Mouse (Mus musculus): ENCODE measurements around the gene Lnx2. TPM values are rescaled to one million over a fixed set of nuclear protein-coding genes. Genes with fewer than 3 reads are reported as not detected.

Gene Lnx2
- polyA plus RNA-seq, 1 experiment from 2014 or later: 5.0 TPM

- H3K4me1 ChIP-seq (replicated peaks; ENCODE audit: control insufficient read depth, insufficient read depth, low read length): no peaks in the 10 kb centered on the region
- H3K4me2 ChIP-seq (replicated peaks): no peak overlapping the region
- no peaks in the 10 kb centered on the region for H3K27me3 ChIP-seq (ENCODE audit: control insufficient read depth, insufficient read depth, low read length)
- H3K36me3 ChIP-seq (replicated peaks; ENCODE audit: control insufficient read depth, insufficient read depth): no peaks in the 10 kb centered on the region
- no peak overlapping the region for H3K27ac ChIP-seq
- no peak overlapping the region for H3K9ac ChIP-seq
- H3K4me3 ChIP-seq (replicated peaks; ENCODE audit: low read length): no peak overlapping the region
- ATAC-seq (ENCODE audit: low FRiP score) (no peak), DNase-seq (ENCODE audit: low spot score) (no peak)
- H3K9me3 ChIP-seq (ENCODE audit: control insufficient read depth, low read length): no peaks in the 10 kb centered on the region
- WGBS: 86% methylated on average over 11 of the region's 11 CpGs
Measured at GRCm38 (mm10) chr5:147017526-147017925, 58.9 kb downstream of the Lnx2 start.

GRCm38 (mm10) chr5:147016622-147017021 lies 59.8 kb downstream of the Lnx2 start:
- DNase-seq (ENCODE audit: low spot score): no peak
- 82% methylated on average over 12 of the region's 12 CpGs for WGBS

GRCm38 (mm10) chr5:147015191-147015590 lies 61.2 kb downstream of the Lnx2 start:
- no peaks in the 10 kb centered on the region for H3K4me1 ChIP-seq (replicated peaks; ENCODE audit: control insufficient read depth, insufficient read depth, low read length)
- H3K27ac ChIP-seq: no peak overlapping the region
- no peaks in the 10 kb centered on the region for H3K27me3 ChIP-seq (ENCODE audit: control insufficient read depth, insufficient read depth, low read length)
- H3K9me3 ChIP-seq (ENCODE audit: control insufficient read depth, low read length): no peaks in the 10 kb centered on the region
- H3K9ac ChIP-seq: no peak overlapping the region
- H3K4me2 ChIP-seq (replicated peaks): no peak overlapping the region
- no peak overlapping the region for H3K4me3 ChIP-seq (replicated peaks; ENCODE audit: low read length)
- no peaks in the 10 kb centered on the region for H3K36me3 ChIP-seq (replicated peaks; ENCODE audit: control insufficient read depth, insufficient read depth)
- DNase-seq (ENCODE audit: low spot score) (no peak), ATAC-seq (ENCODE audit: low FRiP score) (no peak)
- 94% methylated on average over 7 of the region's 7 CpGs for WGBS

More at GRCm38 (mm10) chr5:147016622-147017021, 59.8 kb downstream of the Lnx2 start:
- H3K27me3 ChIP-seq (ENCODE audit: control insufficient read depth, insufficient read depth, low read length): no peaks in the 10 kb centered on the region
- no peak overlapping the region for H3K4me2 ChIP-seq (replicated peaks)
- no peaks in the 10 kb centered on the region for H3K4me1 ChIP-seq (replicated peaks; ENCODE audit: control insufficient read depth, insufficient read depth, low read length)
- H3K9ac ChIP-seq: no peak overlapping the region
- H3K9me3 ChIP-seq (ENCODE audit: control insufficient read depth, low read length): no peaks in the 10 kb centered on the region
- H3K4me3 ChIP-seq (replicated peaks; ENCODE audit: low read length): no peak overlapping the region
- no peak for ATAC-seq (ENCODE audit: low FRiP score)
- H3K27ac ChIP-seq: no peak overlapping the region
- no peaks in the 10 kb centered on the region for H3K36me3 ChIP-seq (replicated peaks; ENCODE audit: control insufficient read depth, insufficient read depth)

GRCm38 (mm10) chr5:147013845-147014244 lies 62.5 kb downstream of the Lnx2 start:
- 53% methylated on average over 6 of the region's 6 CpGs for WGBS
- no peak for DNase-seq (ENCODE audit: low spot score)
- H3K27me3 ChIP-seq (ENCODE audit: control insufficient read depth, insufficient read depth, low read length): no peaks in the 10 kb centered on the region

GRCm38 (mm10) chr5:147011333-147011732 lies 65.1 kb downstream of the Lnx2 start:
- Histone ChIP-seq H3K4me2 (replicated peaks) (no peak overlapping the region), H3K36me3 (replicated peaks; ENCODE audit: control insufficient read depth, insufficient read depth) (no peaks in the 10 kb centered on the region), H3K27me3 (ENCODE audit: control insufficient read depth, insufficient read depth, low read length) (no peaks in the 10 kb centered on the region), H3K9ac (no peak overlapping the region), H3K4me3 (replicated peaks; ENCODE audit: low read length) (no peak overlapping the region), H3K4me1 (replicated peaks; ENCODE audit: control insufficient read depth, insufficient read depth, low read length) (no peaks in the 10 kb centered on the region), H3K27ac (no peak overlapping the region), H3K9me3 (ENCODE audit: control insufficient read depth, low read length) (no peaks in the 10 kb centered on the region)
- DNase-seq (ENCODE audit: low spot score): no peak
- no peak for ATAC-seq (ENCODE audit: low FRiP score)
- WGBS: 82% methylated on average over 10 of the region's 10 CpGs

More at GRCm38 (mm10) chr5:147013845-147014244, 62.5 kb downstream of the Lnx2 start:
- no peak overlapping the region for H3K9ac ChIP-seq
- no peaks in the 10 kb centered on the region for H3K36me3 ChIP-seq (replicated peaks; ENCODE audit: control insufficient read depth, insufficient read depth)
- H3K4me1 ChIP-seq (replicated peaks; ENCODE audit: control insufficient read depth, insufficient read depth, low read length): no peaks in the 10 kb centered on the region
- H3K27ac ChIP-seq: no peak overlapping the region
- no peak overlapping the region for H3K4me3 ChIP-seq (replicated peaks; ENCODE audit: low read length)
- no peak for ATAC-seq (ENCODE audit: low FRiP score)
- no peaks in the 10 kb centered on the region for H3K9me3 ChIP-seq (ENCODE audit: control insufficient read depth, low read length)
- H3K4me2 ChIP-seq (replicated peaks): no peak overlapping the region

GRCm38 (mm10) chr5:147003303-147003702 lies 73.1 kb downstream of the Lnx2 start:
- no peak overlapping the region for H3K4me2 ChIP-seq (replicated peaks)
- no peaks in the 10 kb centered on the region for H3K27me3 ChIP-seq (ENCODE audit: control insufficient read depth, insufficient read depth, low read length)
- H3K4me1 ChIP-seq (replicated peaks; ENCODE audit: control insufficient read depth, insufficient read depth, low read length): no peaks in the 10 kb centered on the region
- H3K36me3 ChIP-seq (replicated peaks; ENCODE audit: control insufficient read depth, insufficient read depth): no peaks in the 10 kb centered on the region
- H3K27ac ChIP-seq: no peak overlapping the region
- H3K4me3 ChIP-seq (replicated peaks; ENCODE audit: low read length): no peak overlapping the region
- H3K9ac ChIP-seq: no peak overlapping the region
- WGBS: 68% methylated on average over 1 of the region's 1 CpGs
- ATAC-seq (ENCODE audit: low FRiP score): no peak
- H3K9me3 ChIP-seq (ENCODE audit: control insufficient read depth, low read length): no peaks in the 10 kb centered on the region
- DNase-seq (ENCODE audit: low spot score): no peak

- Histone ChIP-seq H3K9me3 (ENCODE audit: control insufficient read depth, low read length) (no peaks in the 10 kb centered on the region), H3K9ac (no peak overlapping the region), H3K4me2 (replicated peaks) (no peak overlapping the region), H3K4me3 (replicated peaks; ENCODE audit: low read length) (no peak overlapping the region), H3K27ac (no peak overlapping the region), H3K27me3 (ENCODE audit: control insufficient read depth, insufficient read depth, low read length) (no peaks in the 10 kb centered on the region), H3K36me3 (replicated peaks; ENCODE audit: control insufficient read depth, insufficient read depth) (no peaks in the 10 kb centered on the region), H3K4me1 (replicated peaks; ENCODE audit: control insufficient read depth, insufficient read depth, low read length) (no peaks in the 10 kb centered on the region)
- ATAC-seq (ENCODE audit: low FRiP score) (no peak), DNase-seq (ENCODE audit: low spot score) (no peak)
- 86% methylated on average over 4 of the region's 4 CpGs for WGBS
Measured at GRCm38 (mm10) chr5:147001312-147001711, 75.1 kb downstream of the Lnx2 start.

- no peaks in the 10 kb centered on the region for H3K4me1 ChIP-seq (replicated peaks; ENCODE audit: control insufficient read depth, insufficient read depth, low read length)
- no peaks in the 10 kb centered on the region for H3K9me3 ChIP-seq (ENCODE audit: control insufficient read depth, low read length)
- H3K4me2 ChIP-seq (replicated peaks): no peak overlapping the region
- H3K4me3 ChIP-seq (replicated peaks; ENCODE audit: low read length): no peak overlapping the region
- ATAC-seq (ENCODE audit: low FRiP score): no peak
- DNase-seq (ENCODE audit: low spot score): no peak
- WGBS: 93% methylated on average over 12 of the region's 12 CpGs
- no peak overlapping the region for H3K9ac ChIP-seq
- no peak overlapping the region for H3K27ac ChIP-seq
- no peaks in the 10 kb centered on the region for H3K36me3 ChIP-seq (replicated peaks; ENCODE audit: control insufficient read depth, insufficient read depth)
- no peaks in the 10 kb centered on the region for H3K27me3 ChIP-seq (ENCODE audit: control insufficient read depth, insufficient read depth, low read length)
Measured at GRCm38 (mm10) chr5:146998802-146999201, 77.6 kb downstream of the Lnx2 start.

GRCm38 (mm10) chr5:146996812-146997211 lies 79.6 kb downstream of the Lnx2 start:
- H3K27me3 ChIP-seq (ENCODE audit: control insufficient read depth, insufficient read depth, low read length): no peaks in the 10 kb centered on the region
- H3K4me3 ChIP-seq (replicated peaks; ENCODE audit: low read length): no peak overlapping the region
- H3K9ac ChIP-seq: no peak overlapping the region
- DNase-seq (ENCODE audit: low spot score) (no peak), ATAC-seq (ENCODE audit: low FRiP score) (no peak)
- H3K27ac ChIP-seq: no peak overlapping the region
- WGBS: 87% methylated on average over 7 of the region's 7 CpGs
- H3K4me2 ChIP-seq (replicated peaks): no peak overlapping the region
- H3K4me1 ChIP-seq (replicated peaks; ENCODE audit: control insufficient read depth, insufficient read depth, low read length): no peaks in the 10 kb centered on the region
- H3K9me3 ChIP-seq (ENCODE audit: control insufficient read depth, low read length): no peaks in the 10 kb centered on the region
- H3K36me3 ChIP-seq (replicated peaks; ENCODE audit: control insufficient read depth, insufficient read depth): no peaks in the 10 kb centered on the region

- Histone ChIP-seq H3K4me2 (replicated peaks) (no peak overlapping the region), H3K27ac (no peak overlapping the region), H3K9me3 (ENCODE audit: control insufficient read depth, low read length) (no peaks in the 10 kb centered on the region), H3K4me3 (replicated peaks; ENCODE audit: low read length) (no peak overlapping the region), H3K4me1 (replicated peaks; ENCODE audit: control insufficient read depth, insufficient read depth, low read length) (no peaks in the 10 kb centered on the region), H3K27me3 (ENCODE audit: control insufficient read depth, insufficient read depth, low read length) (no peaks in the 10 kb centered on the region), H3K36me3 (replicated peaks; ENCODE audit: control insufficient read depth, insufficient read depth) (no peaks in the 10 kb centered on the region), H3K9ac (no peak overlapping the region)
- DNase-seq (ENCODE audit: low spot score) (no peak), ATAC-seq (ENCODE audit: low FRiP score) (no peak)
- 65% methylated on average over 6 of the region's 6 CpGs for WGBS
Measured at GRCm38 (mm10) chr5:146994973-146995372, 81.4 kb downstream of the Lnx2 start.

All from hindbrain, embryonic 14.5 days (tissue).